Mouse (Mus musculus): ENCODE measurements around the gene Map7d1.

DNA sequence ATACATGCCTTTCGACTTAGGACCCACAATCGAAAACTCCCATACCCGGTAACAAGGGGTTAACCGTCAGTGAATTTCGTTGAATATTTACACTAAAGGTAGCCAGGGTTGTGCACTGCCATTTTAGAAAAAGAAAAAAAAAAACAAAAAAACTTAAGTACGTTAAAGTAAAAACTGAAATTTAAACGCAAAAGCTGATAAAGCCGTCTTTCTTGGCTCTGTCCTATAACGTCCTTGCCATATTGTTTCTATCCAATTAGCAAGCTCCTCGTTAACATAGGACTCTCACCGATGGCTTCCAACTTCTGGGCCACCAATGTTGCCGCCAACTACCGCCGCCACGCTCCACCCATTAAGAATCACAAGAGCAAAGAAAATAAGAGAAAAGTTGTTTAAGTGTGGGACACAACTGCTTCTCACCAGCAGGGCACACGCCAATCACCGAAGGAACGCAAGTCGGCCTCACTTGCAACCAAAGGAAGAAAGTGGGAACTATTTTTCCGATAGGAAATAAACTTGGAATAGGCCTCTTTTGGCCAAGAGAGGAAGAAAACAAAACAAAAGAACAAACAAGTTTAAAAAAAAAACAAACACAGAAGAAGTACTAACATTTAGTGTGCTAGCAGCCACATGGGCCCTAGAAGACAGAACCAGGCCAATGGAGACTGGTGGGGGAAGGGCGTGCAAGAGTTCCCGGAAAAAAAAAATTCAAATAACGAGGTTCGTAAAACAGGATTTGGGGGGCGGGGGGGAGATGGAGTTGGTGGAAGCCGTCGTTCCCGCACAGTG lies 54.4 kb downstream of the Map7d1 start:
- TF ChIP-seq CTCF (IDR thresholded peaks at IDR 0.05; ENCODE audit: control insufficient read depth, insufficient read depth, insufficient replicate concordance, low read depth, low read length) (no peak), POLR2A (IDR thresholded peaks at IDR 0.05; ENCODE audit: control insufficient read depth, low read depth, low read length) (no peak; the same call in 1 of the 2 replicates)

All from testis, adult 2 months (tissue).